Mouse (Mus musculus): Measurements from ENCODE around the gene Jakmip3. TPM values are rescaled to one million over a fixed set of nuclear protein-coding genes. Genes with fewer than 3 reads are reported as not detected.
A peak's percentile ranks its signal among the peaks of the same experiment; 100 is the strongest.

The Jakmip3 gene
- total RNA-seq, 2 experiments from 2014 or later, result 0.14 to 0.53 TPM

- intact Hi-C loops (cut with DNase I), result no loop called here
- no peak for DNase-seq
These were observed 152.6 kb downstream of the Jakmip3 start for GRCm38 (mm10) chr7:139093124-139093523.

GRCm38 (mm10) chr7:139093781-139094180 is 153.3 kb downstream of the Jakmip3 start:
- DNase-seq, result no peak
- intact Hi-C loops (cut with DNase I), result no loop called here

GRCm38 (mm10) chr7:139094761-139095160 is 154.2 kb downstream of the Jakmip3 start:
- intact Hi-C loops (cut with DNase I), result no loop called here
- DNase-seq, result no peak

- intact Hi-C loops (cut with DNase I), result no loop called here
- no peak for DNase-seq
These were observed 154.8 kb downstream of the Jakmip3 start for GRCm38 (mm10) chr7:139095282-139095681.

GRCm38 (mm10) chr7:139096399-139096798 is 155.9 kb downstream of the Jakmip3 start:
- intact Hi-C loops (cut with DNase I), result no loop called here
- no peak for DNase-seq

GRCm38 (mm10) chr7:139100531-139101095 is 160.1 kb downstream of the Jakmip3 start:
- intact Hi-C loops (cut with DNase I), result no loop called here
- no peak for DNase-seq

GRCm38 (mm10) chr7:139101286-139101804 is 160.8 kb downstream of the Jakmip3 start:
- no peak for DNase-seq
- intact Hi-C loops (cut with DNase I), result no loop called here

- no peak for DNase-seq
- intact Hi-C loops (cut with DNase I), result no loop called here
These were observed 161.3 kb downstream of the Jakmip3 start for GRCm38 (mm10) chr7:139101826-139102225.

GRCm38 (mm10) chr7:139103960-139104381 is 163.4 kb downstream of the Jakmip3 start:
- no peak for DNase-seq
- intact Hi-C loops (cut with DNase I), result no loop called here

- intact Hi-C loops (cut with DNase I), result no loop called here
These were observed 164.5 kb downstream of the Jakmip3 start for GRCm38 (mm10) chr7:139105076-139105475.

GRCm38 (mm10) chr7:139105705-139106104 is 165.2 kb downstream of the Jakmip3 start:
- intact Hi-C loops (cut with DNase I), result no loop called here
- DNase-seq, result no peak

More at GRCm38 (mm10) chr7:139105076-139105475, 164.5 kb downstream of the Jakmip3 start:
- no peak for DNase-seq

- no peak for DNase-seq
- intact Hi-C loops (cut with DNase I), result no loop called here
These were observed 167.5 kb downstream of the Jakmip3 start for GRCm38 (mm10) chr7:139107908-139108650.

- intact Hi-C loops (cut with DNase I), result no loop called here
- peak; percentile 84 to 92 for DNase-seq
These were observed 178.7 kb downstream of the Jakmip3 start for GRCm38 (mm10) chr7:139119152-139119774.

- no peak for DNase-seq
- intact Hi-C loops (cut with DNase I), result loop anchor here (5.0 to 10.0 kb wide), 2 partner anchors 178 to 355 kb away; no protein-coding TSS in a partner anchor
These were observed 179.2 kb downstream of the Jakmip3 start for GRCm38 (mm10) chr7:139119775-139120153.

- DNase-seq, result no peak
- intact Hi-C loops (cut with DNase I), result loop anchor here (10.0 kb wide), 1 partner anchor 349 kb away; no protein-coding TSS in a partner anchor
These were observed 185.4 kb downstream of the Jakmip3 start for GRCm38 (mm10) chr7:139125881-139126280.

GRCm38 (mm10) chr7:139126549-139126948 is 186.0 kb downstream of the Jakmip3 start:
- no peak for DNase-seq
- intact Hi-C loops (cut with DNase I), result loop anchor here (10.0 kb wide), 1 partner anchor 348 kb away; no protein-coding TSS in a partner anchor

GRCm38 (mm10) chr7:139128994-139129393 is 188.5 kb downstream of the Jakmip3 start:
- DNase-seq, result no peak

GRCm38 (mm10) chr7:139130361-139130760 is 189.8 kb downstream of the Jakmip3 start:
- DNase-seq, result no peak
- intact Hi-C loops (cut with DNase I), result no loop called here

More at GRCm38 (mm10) chr7:139128994-139129393, 188.5 kb downstream of the Jakmip3 start:
- intact Hi-C loops (cut with DNase I), result loop anchor here (2.0 to 10.0 kb wide), 2 partner anchors 70 to 346 kb away; no protein-coding TSS in a partner anchor

GRCm38 (mm10) chr7:139131538-139131937 is 191.0 kb downstream of the Jakmip3 start:
- intact Hi-C loops (cut with DNase I), result no loop called here
- DNase-seq, result no peak

GRCm38 (mm10) chr7:139133446-139133845 is 192.9 kb downstream of the Jakmip3 start:
- DNase-seq, result peak; percentile 41 to 58
- intact Hi-C loops (cut with DNase I), result no loop called here

Data from heart, postnatal 36 days (tissue).